8 mouse cellular contexts compared by ENCODE assay signal in genomic region chr2:71453917-71454260, GRCm38 (mm10). TPM values are rescaled to one million over a fixed set of nuclear protein-coding genes. Genes with fewer than 3 reads are reported as not detected.
DNase-seq lines count a peak whose midpoint lies in the region; ATAC-seq and TF ChIP-seq lines count a peak whose summit lies in the region.

No protein-coding gene starts in this region.

- no peak for ATAC-seq in liver, embryonic 11.5 days (replicated peaks; ENCODE audit: low FRiP score)
- no peak for ATAC-seq in limb, embryonic 11.5 days (ENCODE audit: insufficient number of reproducible peaks, low FRiP score, low TSS enrichment, low read depth)
- ATAC-seq in neural tube, embryonic 14.5 days (ENCODE audit: low read depth), result no peak
- no peak for ATAC-seq in frontal cortex, adult (ENCODE audit: low TSS enrichment)

- peak overlapping the region; percentile 65 for H3K9ac ChIP-seq in liver, embryonic 11.5 days (ENCODE audit: low read depth, low read length)
- H3K9ac ChIP-seq in limb, embryonic 11.5 days (ENCODE audit: low read length), result no peak overlapping the region
- peak overlapping the region; percentile 57; the same call in 1 of the 2 replicates for H3K9ac ChIP-seq in neural tube, embryonic 14.5 days (replicated peaks; ENCODE audit: low read depth, low read length)

- H3K9me3 ChIP-seq in liver, embryonic 11.5 days (ENCODE audit: control insufficient read depth, low read length), result no peaks in the 10 kb centered on the region
- H3K9me3 ChIP-seq in limb, embryonic 11.5 days (ENCODE audit: control insufficient read depth, low read length), result no peaks in the 10 kb centered on the region
- no peaks in the 10 kb centered on the region for H3K9me3 ChIP-seq in neural tube, embryonic 14.5 days (ENCODE audit: control insufficient read depth, low read length)

- peaks cover 10% of the 10 kb centered on the region for H3K4me1 ChIP-seq in liver, embryonic 11.5 days (replicated peaks; ENCODE audit: control insufficient read depth, insufficient read depth, low read length)
- no peaks in the 10 kb centered on the region for H3K4me1 ChIP-seq in embryonic fibroblast, embryonic 13.5 days (ENCODE audit: control insufficient read depth, insufficient read depth, low read length)
- H3K4me1 ChIP-seq in limb, embryonic 11.5 days (ENCODE audit: control insufficient read depth, insufficient read depth, low read length), result no peaks in the 10 kb centered on the region
- H3K4me1 ChIP-seq in neural tube, embryonic 14.5 days (ENCODE audit: control insufficient read depth, insufficient read depth, low read length), result no peaks in the 10 kb centered on the region

- no peak for TF ChIP-seq POLR2A in embryonic fibroblast, embryonic 13.5 days (IDR thresholded peaks at IDR 0.05; ENCODE audit: low read depth, low read length)

- WGBS in liver, embryonic 11.5 days, result 39% methylated on average over 4 of the region's 4 CpGs
- 43% methylated on average over 4 of the region's 4 CpGs for WGBS in limb, embryonic 11.5 days
- WGBS in neural tube, embryonic 14.5 days, result 49% methylated on average over 4 of the region's 4 CpGs

- peak overlapping the region; percentile 61 for H3K4me3 ChIP-seq in liver, embryonic 11.5 days (ENCODE audit: low read depth, low read length)
- H3K4me3 ChIP-seq in embryonic fibroblast, embryonic 13.5 days (ENCODE audit: insufficient read depth, low read length), result peak overlapping the region; percentile 73
- H3K4me3 ChIP-seq in limb, embryonic 11.5 days (ENCODE audit: low read depth, low read length), result peak overlapping the region; percentile 63
- H3K4me3 ChIP-seq in neural tube, embryonic 14.5 days (ENCODE audit: low read depth, low read length), result peak overlapping the region; percentile 59

- H3K36me3 ChIP-seq in liver, embryonic 11.5 days (ENCODE audit: control insufficient read depth, insufficient read depth, low read length), result no peaks in the 10 kb centered on the region
- no peaks in the 10 kb centered on the region for H3K36me3 ChIP-seq in limb, embryonic 11.5 days (ENCODE audit: control insufficient read depth, insufficient read depth, low read length)
- H3K36me3 ChIP-seq in neural tube, embryonic 14.5 days (ENCODE audit: control insufficient read depth, insufficient read depth, low read length), result no peaks in the 10 kb centered on the region

- peak overlapping the region; percentile 87 for H3K4me2 ChIP-seq in liver, embryonic 11.5 days
- peak overlapping the region; percentile 57 for H3K4me2 ChIP-seq in limb, embryonic 11.5 days (ENCODE audit: low read depth, severe bottlenecking)
- peak overlapping the region; percentile 83 for H3K4me2 ChIP-seq in neural tube, embryonic 14.5 days (ENCODE audit: low read depth, low read length)

- no peak for DNase-seq in liver, embryonic 11.5 days (ENCODE audit: low spot score)
- DNase-seq in liver, result no peak
- DNase-seq in limb, embryonic 11.5 days (ENCODE audit: low spot score), result no peak
- DNase-seq in thymus, postnatal 4 days, result no peak
- DNase-seq in lung, postnatal 10 days, result no peak

- H3K27me3 ChIP-seq in liver, embryonic 11.5 days (replicated peaks; ENCODE audit: control insufficient read depth, insufficient read depth, low read length), result 0 out of 2 replicates have a peak, but pooled peaks cover 3% of the 10 kb centered on the region
- no peaks in the 10 kb centered on the region for H3K27me3 ChIP-seq in limb, embryonic 11.5 days (ENCODE audit: control insufficient read depth, insufficient read depth, low read length)
- H3K27me3 ChIP-seq in neural tube, embryonic 14.5 days (ENCODE audit: control insufficient read depth, insufficient read depth, low read length), result 0 out of 2 replicates have a peak, but pooled peaks cover 3% of the 10 kb centered on the region

- peak overlapping the region; percentile 14; the same call in 1 of the 2 replicates for H3K27ac ChIP-seq in liver, embryonic 11.5 days (ENCODE audit: low read depth, low read length)
- no peak overlapping the region for H3K27ac ChIP-seq in embryonic fibroblast, embryonic 13.5 days (ENCODE audit: insufficient read depth, low read length)
- H3K27ac ChIP-seq in limb, embryonic 11.5 days (replicated peaks; ENCODE audit: low read depth, low read length), result no peak overlapping the region
- H3K27ac ChIP-seq in neural tube, embryonic 14.5 days (ENCODE audit: low read depth, low read length), result no peak overlapping the region

- no peak for TF ChIP-seq CTCF in embryonic fibroblast, embryonic 13.5 days (IDR thresholded peaks at IDR 0.05; ENCODE audit: borderline replicate concordance, insufficient read depth, low read length)

RNA-seq across cellular contexts. Expression of gene Metap1d, which starts 0.8 kb away (rescaled TPM):
- polyA plus RNA-seq in liver, embryonic 11.5 days (2014; fragmentation: Nextera tagmentation; extraction: Ambion mirVana), result 35.7 and 37.7 TPM in 2 replicates
- polyA plus RNA-seq in embryonic fibroblast, embryonic 13.5 days (2011; ENCODE audit: insufficient read length, low read depth, missing spikeins), result 25.3 and 37.1 TPM in 2 replicates
- polyA plus RNA-seq in limb, embryonic 11.5 days (2014; fragmentation: Nextera tagmentation; extraction: Ambion mirVana), result 32.6 and 34.3 TPM in 2 replicates
- 39.3 and 40.9 TPM in 2 replicates for polyA plus RNA-seq in neural tube, embryonic 14.5 days (2014; fragmentation: Nextera tagmentation; extraction: Ambion mirVana)
